Mouse (Mus musculus): ENCODE results near the gene Adra2b. TPM values are rescaled to one million over a fixed set of nuclear protein-coding genes. Genes with fewer than 3 reads are reported as not detected.

Adra2b gene
- polyA plus RNA-seq, 1 experiment from 2014 or later = 3.2 TPM

DNA sequence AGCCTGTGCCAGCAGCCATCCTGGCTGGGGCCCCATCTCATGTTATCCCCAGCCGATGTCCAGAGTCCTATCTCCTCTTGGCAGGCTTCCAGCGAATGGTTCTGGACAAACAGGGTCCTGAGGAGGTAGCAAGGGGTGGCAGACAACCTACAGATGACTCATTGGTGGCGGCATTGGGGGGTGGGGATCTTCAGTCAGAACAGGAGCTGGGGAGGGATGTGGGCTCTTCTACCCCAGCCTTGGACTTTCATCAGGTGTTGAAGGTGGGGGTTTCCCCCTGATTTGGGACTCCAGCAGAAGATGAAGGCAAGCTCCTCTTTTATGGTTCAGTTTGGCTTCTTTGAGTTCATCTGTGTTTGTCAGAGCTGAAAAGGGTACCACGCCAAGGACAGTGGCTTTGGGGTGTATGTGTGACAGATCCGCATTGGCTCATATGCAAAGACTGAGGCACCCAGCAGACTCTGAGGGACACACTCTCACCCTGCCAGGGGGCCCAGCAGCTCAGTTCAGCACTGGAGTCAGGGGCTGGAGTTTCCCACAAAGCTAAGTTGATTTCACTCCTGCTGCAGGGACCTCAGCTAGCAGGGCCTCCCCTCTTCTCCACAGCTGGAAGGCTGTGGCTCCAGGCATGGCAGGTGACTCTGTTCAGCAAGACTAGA, 28.9 kb upstream of the Adra2b start:
- no peaks in the 10 kb centered on the region for H3K36me3 ChIP-seq (replicated peaks)
- H3K27me3 ChIP-seq (ENCODE audit: poor library complexity, severe bottlenecking) = peaks cover 53% of the 10 kb centered on the region
- H3K4me1 ChIP-seq = peaks cover 34% of the 10 kb centered on the region
- H3K27ac ChIP-seq = no peak overlapping the region
- 81% methylated on average over 5 of the region's 5 CpGs for WGBS
- no peak for DNase-seq (ENCODE audit: extremely low spot score, low spot score)
- no peak overlapping the region for H3K4me3 ChIP-seq
- no peaks in the 10 kb centered on the region for H3K9me3 ChIP-seq

DNA sequence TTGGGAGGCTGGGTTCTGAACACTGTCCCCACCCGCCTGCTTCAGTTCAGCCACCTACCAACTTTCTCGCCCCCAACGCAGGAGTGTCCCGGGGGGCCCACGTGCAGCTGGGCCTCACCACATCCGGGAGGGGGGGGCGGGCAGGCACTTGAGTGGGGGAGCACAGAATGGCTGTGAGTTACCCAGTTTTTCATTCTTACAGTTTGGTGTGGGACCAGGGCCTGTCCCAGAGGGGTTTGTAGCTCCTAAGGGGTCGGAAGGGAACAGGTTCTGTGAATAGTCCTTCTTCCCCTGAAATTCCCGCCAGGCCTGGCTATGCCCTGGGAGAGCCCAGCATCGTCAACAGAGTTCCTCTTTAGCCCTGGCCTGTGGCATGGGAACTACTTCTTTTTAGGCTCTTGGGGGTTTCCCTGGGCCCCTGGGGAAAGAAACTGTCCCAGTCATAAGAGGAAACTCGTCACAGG, 27.9 kb upstream of the Adra2b start:
- Histone ChIP-seq H3K27ac (no peak overlapping the region), H3K36me3 (replicated peaks) (no peaks in the 10 kb centered on the region), H3K9me3 (no peaks in the 10 kb centered on the region), H3K4me1 (peaks cover 34% of the 10 kb centered on the region), H3K27me3 (ENCODE audit: poor library complexity, severe bottlenecking) (peaks cover 59% of the 10 kb centered on the region), H3K4me3 (no peak overlapping the region)
- DNase-seq (ENCODE audit: extremely low spot score, low spot score) = no peak
- WGBS = 46% methylated on average over 11 of the region's 11 CpGs

GRCm38 (mm10) chr2:127335767-127336496, 27.1 kb upstream of the Adra2b start, which contains the start of gene Dusp2:
TSS of gene Dusp2 (plus strand) at chr2:127336159.
- Histone ChIP-seq H3K36me3 (replicated peaks) (no peaks in the 10 kb centered on the region), H3K27me3 (ENCODE audit: poor library complexity, severe bottlenecking) (peaks cover 59% of the 10 kb centered on the region), H3K27ac (peak within 1 kb of the TSS; percentile 82), H3K4me1 (peaks cover 34% of the 10 kb centered on the region), H3K4me3 (peak within 1 kb of the TSS; percentile 63), H3K9me3 (no peaks in the 10 kb centered on the region)
- WGBS = under 1% methylated on average over 76 of the region's 76 CpGs
- peak; percentile 42 for DNase-seq (ENCODE audit: extremely low spot score, low spot score)

DNA sequence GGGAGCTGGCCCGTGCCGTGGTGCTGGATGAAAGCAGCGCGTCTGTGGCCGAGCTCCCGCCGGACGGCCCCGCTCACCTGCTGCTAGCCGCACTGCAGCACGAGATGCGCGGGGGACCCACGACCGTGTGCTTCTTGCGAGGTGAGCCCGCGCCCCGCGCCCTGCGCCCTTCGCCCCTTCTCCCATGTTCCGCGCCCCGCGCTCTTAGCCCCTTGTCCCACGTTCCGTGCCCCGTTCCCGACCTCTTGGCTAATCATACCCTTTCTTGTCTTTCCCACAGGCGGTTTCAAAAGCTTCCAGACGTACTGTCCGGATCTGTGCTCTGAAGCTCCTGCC, 26.5 kb upstream of the Adra2b start:
- Histone ChIP-seq H3K36me3 (replicated peaks) (no peaks in the 10 kb centered on the region), H3K27me3 (ENCODE audit: poor library complexity, severe bottlenecking) (peaks cover 59% of the 10 kb centered on the region), H3K4me3 (peak overlapping the region; percentile 63), H3K27ac (peak overlapping the region; percentile 82), H3K4me1 (peaks cover 34% of the 10 kb centered on the region), H3K9me3 (no peaks in the 10 kb centered on the region)
- DNase-seq (ENCODE audit: extremely low spot score, low spot score) = no peak
- WGBS = 6% methylated on average over 33 of the region's 33 CpGs

GRCm38 (mm10) chr2:127336885-127337284, 26.1 kb upstream of the Adra2b start:
- no peaks in the 10 kb centered on the region for H3K9me3 ChIP-seq
- H3K36me3 ChIP-seq (replicated peaks) = no peaks in the 10 kb centered on the region
- H3K4me1 ChIP-seq = peaks cover 34% of the 10 kb centered on the region
- H3K27ac ChIP-seq = no peak overlapping the region
- 53% methylated on average over 5 of the region's 5 CpGs for WGBS
- DNase-seq (ENCODE audit: extremely low spot score, low spot score) = no peak
- peaks cover 59% of the 10 kb centered on the region for H3K27me3 ChIP-seq (ENCODE audit: poor library complexity, severe bottlenecking)
- peak overlapping the region; percentile 63 for H3K4me3 ChIP-seq

DNA sequence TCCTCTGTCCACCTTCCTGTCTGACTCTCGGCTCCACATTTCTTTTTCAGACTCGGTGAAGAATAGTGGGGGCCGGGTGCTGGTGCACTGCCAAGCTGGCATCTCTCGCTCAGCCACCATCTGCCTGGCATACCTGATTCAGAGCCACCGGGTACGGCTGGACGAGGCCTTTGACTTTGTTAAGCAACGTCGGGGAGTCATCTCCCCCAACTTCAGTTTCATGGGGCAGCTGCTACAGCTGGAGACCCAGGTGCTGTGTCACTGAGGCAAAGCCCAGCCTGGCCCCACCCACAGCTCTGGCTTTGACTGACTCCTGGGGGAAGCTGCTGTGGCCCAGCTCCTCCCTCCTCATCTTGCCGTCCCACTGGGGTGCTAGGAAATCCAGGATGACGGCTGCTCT, 25.5 kb upstream of the Adra2b start:
- no peaks in the 10 kb centered on the region for H3K36me3 ChIP-seq (replicated peaks)
- no peaks in the 10 kb centered on the region for H3K9me3 ChIP-seq
- 75% methylated on average over 11 of the region's 11 CpGs for WGBS
- H3K27me3 ChIP-seq (ENCODE audit: poor library complexity, severe bottlenecking) = peaks cover 59% of the 10 kb centered on the region
- DNase-seq (ENCODE audit: extremely low spot score, low spot score) = no peak
- H3K4me1 ChIP-seq = peaks cover 34% of the 10 kb centered on the region
- H3K4me3 ChIP-seq = peak overlapping the region; percentile 63
- H3K27ac ChIP-seq = no peak overlapping the region

DNA sequence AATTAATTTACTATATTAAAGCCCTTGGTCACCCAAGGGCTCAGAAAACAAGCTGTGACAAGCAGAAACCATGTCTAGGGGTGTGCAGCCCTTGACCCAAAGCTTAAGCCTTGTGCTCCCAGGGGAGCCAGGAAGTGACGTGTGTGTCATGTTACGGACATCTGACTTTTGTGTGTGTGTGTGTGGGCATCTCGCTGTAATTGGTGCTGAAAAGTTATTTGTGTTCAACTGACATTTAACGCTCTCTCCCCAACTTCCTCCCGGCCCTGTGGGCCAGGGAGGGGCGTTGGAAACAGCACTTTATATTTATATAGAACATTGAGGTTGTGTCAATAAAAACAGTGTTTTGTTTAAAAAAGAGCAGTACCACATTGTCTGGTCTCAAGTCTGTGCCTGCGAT, 25.0 kb upstream of the Adra2b start:
- 84% methylated on average over 7 of the region's 7 CpGs for WGBS
- H3K27ac ChIP-seq = no peak overlapping the region
- H3K9me3 ChIP-seq = no peaks in the 10 kb centered on the region
- peaks cover 32% of the 10 kb centered on the region for H3K4me1 ChIP-seq
- peaks cover 59% of the 10 kb centered on the region for H3K27me3 ChIP-seq (ENCODE audit: poor library complexity, severe bottlenecking)
- DNase-seq (ENCODE audit: extremely low spot score, low spot score) = no peak
- no peaks in the 10 kb centered on the region for H3K36me3 ChIP-seq (replicated peaks)
- 0 out of 2 replicates have a peak overlapping the region, but pooled peaks have one; percentile 63 for H3K4me3 ChIP-seq

- Histone ChIP-seq H3K27me3 (ENCODE audit: poor library complexity, severe bottlenecking) (peaks cover 59% of the 10 kb centered on the region), H3K9me3 (no peaks in the 10 kb centered on the region), H3K27ac (no peak within 1 kb of the TSS), H3K4me1 (peaks cover 28% of the 10 kb centered on the region), H3K4me3 (peak within 1 kb of the TSS; percentile 63), H3K36me3 (replicated peaks) (no peaks in the 10 kb centered on the region)
- DNase-seq (ENCODE audit: extremely low spot score, low spot score) = no peak
- 82% methylated on average over 4 of the region's 4 CpGs for WGBS
Measured at GRCm38 (mm10) chr2:127338416-127338815, 24.6 kb upstream of the Adra2b start, which contains the start of gene Astl. TSS of gene Astl (plus strand) at chr2:127338639.

- Histone ChIP-seq H3K27ac (no peak overlapping the region), H3K27me3 (ENCODE audit: poor library complexity, severe bottlenecking) (peaks cover 58% of the 10 kb centered on the region), H3K4me3 (no peak overlapping the region), H3K36me3 (replicated peaks) (no peaks in the 10 kb centered on the region), H3K9me3 (no peaks in the 10 kb centered on the region), H3K4me1 (peaks cover 25% of the 10 kb centered on the region)
- WGBS = 76% methylated on average over 4 of the region's 4 CpGs
- DNase-seq (ENCODE audit: extremely low spot score, low spot score) = no peak
Measured at GRCm38 (mm10) chr2:127338833-127339232, 24.2 kb upstream of the Adra2b start.

- H3K4me3 ChIP-seq = no peak overlapping the region
- 91% methylated on average over 6 of the region's 6 CpGs for WGBS
- H3K27me3 ChIP-seq (ENCODE audit: poor library complexity, severe bottlenecking) = peaks cover 54% of the 10 kb centered on the region
- peaks cover 22% of the 10 kb centered on the region for H3K4me1 ChIP-seq
- no peaks in the 10 kb centered on the region for H3K36me3 ChIP-seq (replicated peaks)
- H3K27ac ChIP-seq = no peak overlapping the region
- no peak for DNase-seq (ENCODE audit: extremely low spot score, low spot score)
- no peaks in the 10 kb centered on the region for H3K9me3 ChIP-seq
Measured at GRCm38 (mm10) chr2:127339262-127339661, 23.7 kb upstream of the Adra2b start.

- 27% methylated on average over 3 of the region's 3 CpGs for WGBS
- no peaks in the 10 kb centered on the region for H3K36me3 ChIP-seq (replicated peaks)
- peaks cover 35% of the 10 kb centered on the region for H3K27me3 ChIP-seq (ENCODE audit: poor library complexity, severe bottlenecking)
- peaks cover 9% of the 10 kb centered on the region for H3K4me1 ChIP-seq
- no peaks in the 10 kb centered on the region for H3K9me3 ChIP-seq
- DNase-seq (ENCODE audit: extremely low spot score, low spot score) = peak; percentile 52
- no peak overlapping the region for H3K4me3 ChIP-seq
- H3K27ac ChIP-seq = no peak overlapping the region
Measured at GRCm38 (mm10) chr2:127341159-127341558, 21.8 kb upstream of the Adra2b start.

DNA sequence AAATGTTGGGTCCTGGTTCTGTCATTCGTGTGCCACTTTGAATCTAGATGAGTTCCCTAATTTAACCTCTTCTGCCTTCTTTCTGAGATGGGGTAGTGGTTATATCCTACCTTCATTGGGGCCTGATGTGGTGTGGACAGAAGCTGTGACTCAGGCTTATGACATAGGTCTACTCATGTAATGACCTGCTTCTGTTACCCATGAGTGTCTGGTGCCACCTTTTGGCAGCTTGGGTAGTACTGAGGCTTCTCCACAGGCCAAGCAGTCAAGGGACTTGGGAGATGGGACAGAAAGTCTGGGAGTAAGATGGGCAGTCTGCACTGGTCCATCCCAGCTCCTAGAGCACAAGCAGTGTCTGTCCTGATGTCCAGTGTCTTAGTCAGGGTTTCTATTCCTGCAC, 16.7 kb upstream of the Adra2b start:
- 73% methylated on average over 1 of the region's 1 CpGs for WGBS
- no peak for DNase-seq (ENCODE audit: extremely low spot score, low spot score)
- no peaks in the 10 kb centered on the region for H3K36me3 ChIP-seq (replicated peaks)
- no peak overlapping the region for H3K27ac ChIP-seq
- no peaks in the 10 kb centered on the region for H3K9me3 ChIP-seq
- no peak overlapping the region for H3K4me3 ChIP-seq
- no peaks in the 10 kb centered on the region for H3K27me3 ChIP-seq (ENCODE audit: poor library complexity, severe bottlenecking)
- H3K4me1 ChIP-seq = no peaks in the 10 kb centered on the region

Measured in forebrain, embryonic 10.5 days (tissue).